Mouse (Mus musculus): Measurements from ENCODE around the gene Lif. TPM values are rescaled to one million over a fixed set of nuclear protein-coding genes. Genes with fewer than 3 reads are reported as not detected.

Gene Lif
- 0.20 and 0.22 TPM in 2 replicates for polyA plus RNA-seq (2015; fragmentation: Nextera tagmentation; extraction: Ambion mirVana)

GRCm38 (mm10) chr11:4256846-4257607 lies at the start of gene Lif:
Gene Lif, plus strand, starts transcription at chr11:4257557.

GRCm38 (mm10) chr11:4217914-4218629 lies 39.3 kb upstream of the Lif start, which contains the start of gene Castor1:
Gene Castor1, plus strand, starts transcription at chr11:4218225.

GRCm38 (mm10) chr11:4235665-4236545 lies 21.5 kb upstream of the Lif start, which contains the start of gene Osm:
Gene Osm, plus strand, starts transcription at chr11:4236420.

Other genes with a start within 250 kb of the Lif start
- gene Sec14l4, start 226.1 kb upstream of the Lif start, polyA plus RNA-seq (2015; fragmentation: Nextera tagmentation; extraction: Ambion mirVana) = 0.46 and 0.57 TPM in 2 replicates
- gene Sec14l3, start 192.7 kb upstream of the Lif start, polyA plus RNA-seq (2015; fragmentation: Nextera tagmentation; extraction: Ambion mirVana) = 0.72 and 1.3 TPM in 2 replicates
- gene Mtfp1, start 162.1 kb upstream of the Lif start, polyA plus RNA-seq (2015; fragmentation: Nextera tagmentation; extraction: Ambion mirVana) = 9.5 and 17.3 TPM in 2 replicates
- gene Sec14l2, start 134.1 kb upstream of the Lif start, polyA plus RNA-seq (2015; fragmentation: Nextera tagmentation; extraction: Ambion mirVana) = 2.3 and 3.0 TPM in 2 replicates
- gene Rnf215, start 122.4 kb upstream of the Lif start, polyA plus RNA-seq (2015; fragmentation: Nextera tagmentation; extraction: Ambion mirVana) = 33.5 and 36.5 TPM in 2 replicates
- gene Ccdc157, start 97.3 kb upstream of the Lif start, polyA plus RNA-seq (2015; fragmentation: Nextera tagmentation; extraction: Ambion mirVana) = 4.4 and 5.4 TPM in 2 replicates
- gene Sf3a1, start 97.2 kb upstream of the Lif start, polyA plus RNA-seq (2015; fragmentation: Nextera tagmentation; extraction: Ambion mirVana) = 19.8 and 21.3 TPM in 2 replicates
- gene Tbc1d10a, start 70.8 kb upstream of the Lif start, polyA plus RNA-seq (2015; fragmentation: Nextera tagmentation; extraction: Ambion mirVana) = 23.1 and 23.3 TPM in 2 replicates
- 12.2 and 14.9 TPM in 2 replicates for gene Castor1, start 39.3 kb upstream of the Lif start, polyA plus RNA-seq (2015; fragmentation: Nextera tagmentation; extraction: Ambion mirVana)
- gene Osm, start 21.1 kb upstream of the Lif start, polyA plus RNA-seq (2015; fragmentation: Nextera tagmentation; extraction: Ambion mirVana) = 0.32 and 0.49 TPM in 2 replicates
- 0.08 and 0.90 TPM in 2 replicates for gene Hormad2, start 183.5 kb downstream of the Lif start, polyA plus RNA-seq (2015; fragmentation: Nextera tagmentation; extraction: Ambion mirVana)